Comparison of ENCODE assay signal across 8 mouse cellular contexts in the genomic region with DNA sequence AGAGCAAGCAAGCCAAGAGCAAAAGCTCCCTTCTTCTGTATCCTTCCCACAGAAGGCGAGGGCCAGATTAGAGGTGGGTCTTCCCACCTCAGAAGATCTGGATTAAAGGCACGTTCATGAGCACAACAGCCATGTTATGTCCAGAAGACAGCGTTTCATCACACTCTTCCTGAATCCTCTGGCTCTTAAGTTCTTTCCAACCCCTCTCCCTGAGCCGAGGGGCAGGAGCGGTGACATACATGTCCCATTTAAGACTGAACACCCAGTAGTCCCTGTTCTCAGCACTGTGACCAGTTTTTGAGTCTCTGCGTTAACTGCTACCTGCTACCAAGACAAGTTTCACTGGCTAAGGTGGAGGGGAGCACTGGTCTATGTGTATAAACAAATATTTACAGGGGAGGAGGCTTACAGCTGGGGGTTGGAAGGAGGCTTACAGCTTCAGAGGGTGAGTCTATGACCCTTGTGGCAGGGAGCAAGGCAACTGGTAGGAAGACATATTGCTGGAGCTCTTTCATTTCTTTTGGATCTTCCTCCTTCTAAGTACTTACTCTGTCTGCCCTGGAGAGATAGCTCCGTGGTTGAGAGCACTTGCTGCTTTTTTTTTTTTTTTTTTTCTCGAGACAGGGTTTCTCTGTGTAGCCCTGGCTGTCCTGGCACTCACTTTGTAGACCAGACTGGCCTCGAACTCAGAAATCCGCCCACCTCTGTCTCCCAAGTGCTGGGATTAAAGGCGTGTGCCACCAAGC. TPM values are rescaled to one million over a fixed set of nuclear protein-coding genes. Genes with fewer than 3 reads are reported as not detected.
DNase-seq lines count a peak whose midpoint lies in the region; TF ChIP-seq lines count a peak whose summit lies in the region.

A gene (minus strand): TSS at position 51 of the 746 bp plus-strand sequence.

- 77% methylated on average over 11 of the region's 11 CpGs for WGBS in liver, adult 2 months

- H3K4me1 ChIP-seq in liver, adult 2 months (ENCODE audit: control insufficient read depth, insufficient read depth, low read length): peaks cover 2% of the 10 kb centered on the region; the same call in 1 of the 2 replicates

- TF ChIP-seq POLR2A in liver, adult 2 months (IDR thresholded peaks at IDR 0.05; ENCODE audit: extremely low read depth, insufficient read depth, low read length): no peak

- no peaks in the 10 kb centered on the region for H3K79me2 ChIP-seq in liver, adult 2 months (ENCODE audit: control insufficient read depth, insufficient read depth, low read length)

- no peak within 1 kb of the TSS for H3K27ac ChIP-seq in liver, adult 2 months (replicated peaks; ENCODE audit: insufficient read depth, low read depth, low read length)

- intact Hi-C loops in left cerebral cortex, postnatal 25 days (cut with DNase I): no loop called here

- no peak within 1 kb of the TSS for H3K9ac ChIP-seq in liver, adult 2 months (ENCODE audit: low read depth, low read length)

- no peak for DNase-seq in liver, adult 2 months (ENCODE audit: extremely low read depth, low read depth, low spot score)
- DNase-seq in liver: no peak
- DNase-seq in adrenal gland, postnatal 36 days: no peak
- no peak for DNase-seq in gastrocnemius, postnatal 25 days
- no peak for DNase-seq in left cerebral cortex, postnatal 25 days (ENCODE audit: low spot score in 2 of 2)
- no peak for DNase-seq in right cerebral cortex, postnatal 14 days
- DNase-seq in embryo, embryonic 10.5 days (ENCODE audit: low spot score): no peak
- DNase-seq in cerebellum, postnatal 4 days (ENCODE audit: low spot score in 2 of 2): no peak

- H3K27me3 ChIP-seq in liver, adult 2 months (ENCODE audit: control insufficient read depth, insufficient read depth, low read length): no peaks in the 10 kb centered on the region

- H3K4me3 ChIP-seq in liver, adult 2 months (ENCODE audit: insufficient read depth, low read depth, low read length): no peak within 1 kb of the TSS

- H3K36me3 ChIP-seq in liver, adult 2 months (ENCODE audit: control insufficient read depth, insufficient read depth, low read length): no peaks in the 10 kb centered on the region

- TF ChIP-seq CTCF in liver, adult 2 months (IDR thresholded peaks at IDR 0.05; ENCODE audit: low read depth, low read length): no peak

RNA-seq across cellular contexts. Expression of the gene that starts here (rescaled TPM):
- 80.9 and 97.7 TPM in 2 replicates for total RNA-seq in liver, adult 2 months (2014; rRNA removed)
- polyA plus RNA-seq in liver, adult 2 months (2012; rRNA removed): 46.3 and 52.7 TPM in 2 replicates
- total RNA-seq in adrenal gland, postnatal 36 days (2021): 10 to 100 TPM; 89.6 to 92.1 TPM
- total RNA-seq in gastrocnemius, postnatal 25 days (2021): 10 to 100 TPM; 35.5 to 45.9 TPM
- total RNA-seq in left cerebral cortex, postnatal 25 days (2021): 10 to 100 TPM; 57.4 to 70.1 TPM
